Mouse (Mus musculus) central nervous system, embryonic 11.5 days (tissue): ENCODE measurements around the gene Olfr222. TPM values are rescaled to one million over a fixed set of nuclear protein-coding genes. Genes with fewer than 3 reads are reported as not detected.

Source experiments
- polyA plus RNA-seq: library from polyadenylated mRNA; depleted of rRNA; stranded (reverse); fragments of >200 nt; gene quantifications from 2 replicates; pipeline ENCODE4 v1.2.3, GENCODE M21; 2012; rRNA removed

Olfr222 gene
- polyA plus RNA-seq: not detected in 2 replicates

GRCm38 (mm10) chr11:59576135-59576534 lies at the start of gene Olfr222:
Olfr222 (minus strand) TSS chr11:59576235.

GRCm38 (mm10) chr11:59593189-59593588 lies 17.2 kb upstream of the Olfr222 start, which contains the start of gene Olfr223:
Olfr223 (minus strand) TSS chr11:59593289.

GRCm38 (mm10) chr11:59541324-59541723 lies 34.7 kb downstream of the Olfr222 start, which contains the start of gene Nlrp3:
Nlrp3 (plus strand) TSS chr11:59541568.

GRCm38 (mm10) chr11:59526472-59527080 lies 49.5 kb downstream of the Olfr222 start, which contains the start of gene Zkscan17:
Zkscan17 (minus strand) TSS chr11:59526751.

Other genes with a start within 250 kb of the Olfr222 start
- 0.12 TPM in 1 of 2 replicates, not detected in the other for gene Prss38, start 200.6 kb downstream of the Olfr222 start, polyA plus RNA-seq
- 12.6 and 15.1 TPM in 2 replicates for gene Jmjd4, start 126.2 kb downstream of the Olfr222 start, polyA plus RNA-seq
- 91.0 and 108 TPM in 2 replicates for gene Snap47, start 125.0 kb downstream of the Olfr222 start, polyA plus RNA-seq
- 4.5 and 7.4 TPM in 2 replicates for gene Zfp867, start 103.8 kb downstream of the Olfr222 start, polyA plus RNA-seq
- gene Zkscan17, start 49.5 kb downstream of the Olfr222 start, polyA plus RNA-seq: 21.5 and 24.5 TPM in 2 replicates
- gene Nlrp3, start 34.7 kb downstream of the Olfr222 start, polyA plus RNA-seq: 0.20 and 0.35 TPM in 2 replicates
- not detected in 2 replicates for gene Olfr223, start 17.1 kb upstream of the Olfr222 start, polyA plus RNA-seq
- 105 and 117 TPM in 2 replicates for gene Mprip, start 85.1 kb upstream of the Olfr222 start, polyA plus RNA-seq
- 1.8 and 2.3 TPM in 2 replicates for gene Pld6, start 211.4 kb upstream of the Olfr222 start, polyA plus RNA-seq
- gene Flcn, start 233.8 kb upstream of the Olfr222 start, polyA plus RNA-seq: 26.2 and 32.9 TPM in 2 replicates